Mouse (Mus musculus) hindbrain, embryonic 11.5 days (tissue): ENCODE results near the gene Pld5. TPM values are rescaled to one million over a fixed set of nuclear protein-coding genes. Genes with fewer than 3 reads are reported as not detected.
"Not testable (repeated sequence)": the region's sequence is repeated elsewhere in the genome, so short reads cannot be mapped to it uniquely, and the experiment has no call there.

ENCODE experiments used
- ATAC-seq: fragments of 200-750 bp; cut with Nextera tagmentation; 2 replicates; pipeline ENCODE4 v1.8.0; 2017; ENCODE audit warnings: mild to moderate bottlenecking, moderate TSS enrichment, moderate library complexity; ENCODE audit not compliant: low FRiP score
- DNase-seq: peaks from one replicate; pipeline ENCODE4 v3.0.0-alpha.2; 2015; ENCODE audit warnings: low spot score
- H3K27ac ChIP-seq: fragments of 300-500 bp; sonication (generic); 2 replicates; pipeline ENCODE4 v1.5.1; 2014; ENCODE audit warnings: mild to moderate bottlenecking, low read depth, low read length
- H3K27me3 ChIP-seq: fragments of 300-500 bp; sonication (generic); 2 replicates; pipeline ENCODE4 v1.6.1; 2014; ENCODE audit warnings: mild to moderate bottlenecking, low read length, moderate library complexity, mixed read lengths; ENCODE audit not compliant: control insufficient read depth, insufficient read depth
- H3K36me3 ChIP-seq: fragments of 300-500 bp; sonication (generic); 2 replicates; pipeline ENCODE4 v1.6.1; 2014; ENCODE audit warnings: mild to moderate bottlenecking, low read length, moderate library complexity, mixed read lengths; ENCODE audit not compliant: control insufficient read depth, insufficient read depth
- H3K4me1 ChIP-seq: fragments of 300-500 bp; sonication (generic); replicated peaks from 2 replicates; pipeline ENCODE4 v1.6.1; 2014; ENCODE audit warnings: low read length, mixed read lengths; ENCODE audit not compliant: control insufficient read depth, insufficient read depth
- H3K4me2 ChIP-seq: fragments of 300-500 bp; sonication (generic); replicated peaks from 2 replicates; pipeline ENCODE4 v1.6.1; 2014; ENCODE audit warnings: mild to moderate bottlenecking, low read depth, low read length
- H3K4me3 ChIP-seq: fragments of 300-500 bp; sonication (generic); 2 replicates; pipeline ENCODE4 v1.5.1; 2014; ENCODE audit warnings: low read depth, low read length
- H3K9ac ChIP-seq: fragments of 300-500 bp; sonication (generic); 2 replicates; pipeline ENCODE4 v1.6.1; 2014; ENCODE audit warnings: low read depth, low read length
- H3K9me3 ChIP-seq: fragments of 300-500 bp; sonication (generic); 2 replicates; pipeline ENCODE4 v1.6.1; 2016; ENCODE audit warnings: low read length; ENCODE audit not compliant: control insufficient read depth
- WGBS: fragments of 180-500 bp; shearing (Covaris S2); extraction: QIAGEN DNeasy Blood & Tissue Kit; methylation state at CpG from one replicate; pipeline ENCODE4 v1.1.7; 2014; 5-methylcytosine and 5-hydroxymethylcytosine counted together
- polyA plus RNA-seq: library from polyadenylated mRNA; unstranded; fragments of >200 nt; fragmentation: Nextera tagmentation; extraction: Ambion mirVana; gene quantifications from 2 replicates; pipeline ENCODE4 v1.2.1, GENCODE M21; 2014

The Pld5 gene
- polyA plus RNA-seq, 1 experiment from 2014 or later, result 1.9 TPM

DNA sequence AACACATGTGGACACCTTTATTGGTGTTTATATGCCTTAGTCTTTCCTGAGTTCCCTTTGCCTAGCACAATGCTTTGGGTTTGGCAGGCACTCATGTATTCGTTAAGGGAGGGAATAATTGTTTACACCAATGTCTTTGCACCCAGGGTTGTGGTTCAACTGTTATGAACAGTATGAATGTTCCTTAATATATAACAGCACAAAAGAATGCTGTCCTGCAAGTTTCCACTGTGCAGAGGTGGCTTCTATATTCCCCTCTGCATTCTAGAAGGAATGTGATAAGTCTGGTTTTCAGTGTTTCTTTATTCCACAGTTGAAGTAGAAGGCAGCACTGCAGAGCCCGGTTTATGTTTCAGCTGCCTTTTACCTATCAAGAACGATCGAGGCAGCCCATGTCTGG, 286.2 kb downstream of the Pld5 start:
- DNase-seq (no peak), ATAC-seq (no peak)
- Histone ChIP-seq H3K4me1 (no peaks in the 10 kb centered on the region), H3K27ac (no peak overlapping the region), H3K4me3 (no peak overlapping the region), H3K4me2 (no peak overlapping the region), H3K27me3 (no peaks in the 10 kb centered on the region), H3K36me3 (no peaks in the 10 kb centered on the region), H3K9me3 (no peaks in the 10 kb centered on the region), H3K9ac (no peak overlapping the region)
- WGBS, result 91% methylated on average over 4 of the region's 4 CpGs

DNA sequence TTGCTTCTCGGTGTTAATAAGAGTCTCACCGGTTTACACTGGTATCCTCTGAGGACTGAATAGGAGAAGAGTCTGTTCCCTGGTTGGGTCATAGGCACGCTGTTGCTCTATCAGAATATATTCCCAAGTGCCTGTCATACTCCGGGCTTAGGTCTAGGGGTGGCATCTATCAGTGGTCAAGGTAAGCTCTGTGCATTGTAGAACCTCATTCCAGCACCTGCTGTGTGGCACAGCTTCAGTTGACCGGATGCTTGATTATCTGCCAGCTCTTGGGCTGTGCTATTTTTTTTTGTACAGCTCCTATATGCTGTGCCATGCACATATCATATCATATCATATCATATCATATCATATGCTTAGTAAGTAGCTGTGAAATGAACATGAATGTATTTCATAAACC, 286.7 kb downstream of the Pld5 start:
- 94% methylated on average over 5 of the region's 5 CpGs for WGBS
- ATAC-seq, result no peak

DNA sequence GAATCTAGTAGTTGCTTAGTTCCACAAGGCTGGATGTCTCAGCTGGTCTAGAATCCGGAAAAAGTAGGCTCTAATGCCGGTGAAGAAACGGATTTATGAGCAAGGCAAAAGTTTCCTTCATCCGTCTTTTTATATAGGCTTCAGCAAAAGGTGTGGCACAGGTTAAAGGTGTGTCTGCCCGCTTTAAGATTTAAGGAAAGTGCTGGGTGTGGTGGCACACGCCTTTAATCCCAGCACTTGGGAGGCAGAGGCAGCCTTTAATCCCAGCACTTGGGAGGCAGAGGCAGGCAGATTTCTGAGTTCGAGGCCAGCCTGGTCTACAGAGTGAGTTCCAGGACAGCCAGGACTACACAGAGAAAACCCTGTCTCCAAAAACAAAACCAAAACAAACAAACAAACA, 296.1 kb downstream of the Pld5 start, which contains the start of gene Rbm8a2:
Rbm8a2 (minus strand) TSS at position 101 of the 400 bp plus-strand sequence.
- not testable (repeated sequence) for H3K9me3 ChIP-seq, H3K27me3 ChIP-seq, DNase-seq, H3K36me3 ChIP-seq, H3K9ac ChIP-seq, H3K4me1 ChIP-seq, H3K4me3 ChIP-seq, H3K4me2 ChIP-seq, H3K27ac ChIP-seq, ATAC-seq
- 94% methylated on average over 7 of the region's 7 CpGs for WGBS

More for the DNA sequence above, 286.7 kb downstream of the Pld5 start:
- Histone ChIP-seq H3K4me3 (no peak overlapping the region), H3K4me1 (no peaks in the 10 kb centered on the region), H3K9me3 (no peaks in the 10 kb centered on the region), H3K27me3 (no peaks in the 10 kb centered on the region), H3K9ac (no peak overlapping the region), H3K36me3 (no peaks in the 10 kb centered on the region), H3K4me2 (no peak overlapping the region), H3K27ac (no peak overlapping the region)
- DNase-seq, result no peak

DNA sequence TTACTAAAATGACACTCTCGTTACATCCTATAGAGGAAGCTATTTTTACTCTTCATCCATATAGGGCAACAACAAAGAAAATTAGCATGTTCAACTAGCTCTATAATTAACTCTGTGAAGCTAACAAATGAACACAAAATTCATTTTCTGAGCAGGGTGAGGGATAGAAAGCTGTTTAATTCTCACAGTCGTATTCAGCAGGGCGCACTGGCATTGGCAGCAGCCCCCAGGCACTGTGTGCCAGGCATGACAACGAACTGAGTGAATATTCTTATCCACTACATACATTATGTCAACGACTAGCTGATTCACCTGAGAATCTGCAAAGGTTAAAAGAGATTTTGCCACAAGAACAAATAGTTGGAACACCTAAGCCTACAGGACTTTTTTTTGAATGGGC, 304.4 kb downstream of the Pld5 start:
- Histone ChIP-seq H3K36me3 (no peaks in the 10 kb centered on the region), H3K27me3 (no peaks in the 10 kb centered on the region), H3K9ac (no peak overlapping the region), H3K27ac (no peak overlapping the region), H3K9me3 (no peaks in the 10 kb centered on the region), H3K4me3 (no peak overlapping the region), H3K4me1 (no peaks in the 10 kb centered on the region), H3K4me2 (no peak overlapping the region)
- ATAC-seq (no peak), DNase-seq (no peak)
- WGBS, result 74% methylated on average over 5 of the region's 5 CpGs

DNA sequence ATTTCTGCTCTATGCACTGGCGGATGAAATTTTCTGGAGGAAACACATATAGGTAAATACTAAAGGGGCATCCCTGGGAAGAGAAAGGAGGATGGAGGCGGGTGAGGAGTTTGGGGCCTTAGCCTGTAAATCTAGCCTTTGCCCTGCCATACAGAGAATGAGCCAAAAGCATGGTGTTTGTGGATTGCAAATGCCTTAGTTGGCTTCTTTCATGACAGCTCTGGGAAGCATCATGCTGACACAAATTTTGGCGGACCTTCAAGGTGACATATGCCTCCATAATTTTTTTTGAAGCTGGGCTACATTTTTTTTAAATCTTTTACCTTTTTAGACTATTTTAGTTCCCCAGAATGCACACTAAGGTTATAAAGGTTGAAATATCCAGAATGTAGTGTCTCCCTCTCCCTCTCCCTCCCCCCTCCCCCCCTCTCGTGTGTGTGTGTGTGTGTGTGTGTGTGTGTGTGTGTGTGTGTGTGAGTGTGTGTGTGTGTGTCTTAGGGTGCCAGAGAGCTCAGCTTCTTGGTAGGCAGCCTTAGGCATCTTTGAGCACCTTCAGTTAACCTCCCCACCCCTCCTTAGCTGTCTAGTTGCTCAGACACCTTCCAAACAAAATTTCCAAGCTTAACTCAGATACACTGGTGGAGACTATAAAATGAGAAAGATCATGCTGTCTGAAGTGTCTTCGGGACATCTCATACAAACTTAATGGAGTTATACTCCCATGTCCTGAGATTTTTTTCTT, 307.9 kb downstream of the Pld5 start:
- Histone ChIP-seq H3K36me3 (no peaks in the 10 kb centered on the region), H3K9me3 (no peaks in the 10 kb centered on the region), H3K9ac (no peak overlapping the region), H3K27me3 (no peaks in the 10 kb centered on the region), H3K27ac (no peak overlapping the region), H3K4me3 (no peak overlapping the region), H3K4me1 (no peaks in the 10 kb centered on the region), H3K4me2 (no peak overlapping the region)
- WGBS, result 90% methylated on average over 5 of the region's 5 CpGs
- no peak for ATAC-seq
- DNase-seq, result no peak

DNA sequence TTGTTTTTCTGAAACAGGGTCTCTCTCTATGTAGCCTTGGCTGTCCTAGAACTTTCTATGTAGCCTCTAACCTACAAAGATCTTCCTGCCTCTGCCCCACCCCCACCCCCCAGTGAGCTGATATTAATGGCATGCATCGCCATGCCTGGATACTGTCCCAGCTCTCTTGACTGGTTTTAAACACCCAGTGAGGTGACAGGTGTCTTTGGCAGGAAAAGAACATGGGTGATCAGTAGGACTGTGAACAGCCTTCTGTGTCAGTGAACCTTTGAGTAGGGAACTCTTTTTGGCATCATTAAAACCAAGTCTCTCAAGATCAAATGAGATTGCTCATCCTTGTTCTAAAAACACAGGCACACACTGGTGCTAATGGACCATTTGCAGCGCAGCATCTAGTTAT, 313.3 kb downstream of the Pld5 start:
- ATAC-seq (no peak), DNase-seq (no peak)
- Histone ChIP-seq H3K36me3 (no peaks in the 10 kb centered on the region), H3K4me3 (no peak overlapping the region), H3K27me3 (no peaks in the 10 kb centered on the region), H3K9me3 (no peaks in the 10 kb centered on the region), H3K27ac (no peak overlapping the region), H3K4me1 (no peaks in the 10 kb centered on the region), H3K9ac (no peak overlapping the region), H3K4me2 (no peak overlapping the region)
- WGBS, result 91% methylated on average over 2 of the region's 2 CpGs

DNA sequence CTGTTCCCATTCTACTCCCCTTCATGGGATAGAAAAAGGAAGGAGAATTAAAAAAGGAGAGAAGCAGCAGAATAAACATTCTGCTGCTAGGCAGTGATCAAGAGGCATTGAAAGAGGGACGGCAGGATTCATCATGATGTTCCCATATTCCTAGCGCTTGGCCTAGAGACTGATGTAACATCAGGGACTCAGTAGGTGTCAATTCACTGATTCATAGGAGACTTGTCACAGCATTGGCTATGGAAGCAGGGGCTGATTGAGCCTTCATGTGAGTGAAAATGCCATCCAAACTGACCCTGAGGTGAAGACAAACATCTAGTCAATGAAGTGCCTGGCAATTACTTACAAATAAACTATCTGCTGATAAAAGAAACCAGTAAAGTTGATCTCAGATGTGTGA, 324.3 kb downstream of the Pld5 start:
- H3K9ac ChIP-seq, result no peak overlapping the region
- no peaks in the 10 kb centered on the region for H3K27me3 ChIP-seq
- WGBS, result 86% methylated on average over 2 of the region's 2 CpGs
- no peak overlapping the region for H3K27ac ChIP-seq
- H3K4me2 ChIP-seq, result no peak overlapping the region
- H3K4me1 ChIP-seq, result no peaks in the 10 kb centered on the region
- no peaks in the 10 kb centered on the region for H3K9me3 ChIP-seq
- no peak for ATAC-seq
- DNase-seq, result no peak
- no peaks in the 10 kb centered on the region for H3K36me3 ChIP-seq
- H3K4me3 ChIP-seq, result no peak overlapping the region

DNA sequence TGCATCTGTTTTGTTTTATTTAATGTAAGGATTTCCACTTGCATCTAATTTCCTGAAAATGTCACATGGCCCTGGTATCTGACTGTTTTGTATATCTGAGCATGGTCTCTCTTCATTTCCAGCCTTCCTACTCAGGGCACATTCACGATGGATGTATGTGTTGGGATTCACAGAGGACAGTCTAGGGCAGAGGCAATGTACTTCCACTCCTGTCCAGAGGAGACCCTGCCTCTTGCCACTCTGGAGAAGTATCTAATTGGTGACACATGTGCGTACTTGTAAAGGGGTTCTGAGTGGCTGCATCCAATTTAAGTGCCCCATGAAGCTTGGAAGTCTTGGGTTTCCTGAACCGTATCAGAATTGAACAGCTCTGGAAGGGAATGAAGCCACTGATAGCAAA, 324.7 kb downstream of the Pld5 start:
- ATAC-seq, result no peak
- 75% methylated on average over 3 of the region's 3 CpGs for whole genome bisulfite sequencing

DNA sequence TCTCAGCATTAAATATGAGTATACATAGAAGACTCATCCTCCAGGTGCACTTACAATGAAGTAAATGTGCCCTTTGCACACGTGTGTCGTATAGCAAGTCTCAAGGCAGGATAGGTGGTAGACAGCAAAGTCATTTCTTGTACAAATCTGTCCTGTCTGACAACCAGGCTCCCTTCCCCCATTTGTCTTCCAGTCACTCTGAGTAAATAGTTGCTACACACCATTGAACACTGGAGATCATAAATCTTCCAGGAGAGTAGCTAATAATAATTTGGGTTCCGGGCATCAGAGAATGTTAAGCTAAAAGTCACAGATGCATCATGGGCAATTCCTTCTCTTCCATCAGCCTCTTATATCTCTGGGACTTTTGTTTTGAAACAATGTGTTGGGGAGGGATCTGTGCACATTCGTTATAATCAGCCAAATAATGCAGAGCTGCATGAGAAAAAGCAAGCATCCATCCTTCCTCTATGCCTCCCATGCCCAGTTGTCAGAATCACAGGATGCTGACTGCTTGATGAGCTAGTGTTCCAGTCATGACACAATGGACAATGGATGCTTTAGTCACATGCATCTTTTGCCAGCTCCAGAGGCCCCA, 328.3 kb downstream of the Pld5 start:
- no peaks in the 10 kb centered on the region for H3K9me3 ChIP-seq
- H3K4me2 ChIP-seq, result no peak overlapping the region
- 67% methylated on average over 4 of the region's 4 CpGs for WGBS
- no peaks in the 10 kb centered on the region for H3K36me3 ChIP-seq
- ATAC-seq (peak; percentile 28; the same call in 1 of the 2 replicates), DNase-seq (no peak)
- no peaks in the 10 kb centered on the region for H3K4me1 ChIP-seq
- no peak overlapping the region for H3K27ac ChIP-seq
- no peak overlapping the region for H3K9ac ChIP-seq
- H3K27me3 ChIP-seq, result no peaks in the 10 kb centered on the region
- H3K4me3 ChIP-seq, result no peak overlapping the region

More for the DNA sequence above, 324.7 kb downstream of the Pld5 start:
- Histone ChIP-seq H3K4me3 (no peak overlapping the region), H3K9ac (no peak overlapping the region), H3K27me3 (no peaks in the 10 kb centered on the region), H3K36me3 (no peaks in the 10 kb centered on the region), H3K4me2 (no peak overlapping the region), H3K4me1 (no peaks in the 10 kb centered on the region), H3K9me3 (no peaks in the 10 kb centered on the region), H3K27ac (no peak overlapping the region)
- DNase-seq, result no peak
